Mouse (Mus musculus) CH12.LX (cell line): ENCODE measurements around the gene Triobp. TPM values are rescaled to one million over a fixed set of nuclear protein-coding genes. Genes with fewer than 3 reads are reported as not detected.
A peak's percentile ranks its signal among the peaks of the same experiment; 100 is the strongest.

Experiments
- DNase-seq: peaks from one replicate; pipeline ENCODE4 v3.0.0-alpha.2; 2013; ENCODE audit errors: extremely low read depth
- H3K27ac ChIP-seq: 2 replicates; pipeline ENCODE4 v1.5.1; 2012; ENCODE audit warnings: low read depth, mild to moderate bottlenecking, control low read depth, moderate library complexity; ENCODE audit not compliant: insufficient read depth
- H3K27me3 ChIP-seq: replicated peaks from 2 replicates; pipeline ENCODE3; 2012; ENCODE audit warnings: inconsistent platforms
- H3K36me3 ChIP-seq, 2 experiments: replicated peaks in 1 of 2; 2 replicates each; pipeline versions ENCODE3 to v1.6.1; 2012; ENCODE audit warnings: inconsistent platforms in 1 of 2, low read length in 1 of 2, mild to moderate bottlenecking in 1 of 2, mixed read lengths in 1 of 2, moderate library complexity in 1 of 2; ENCODE audit not compliant: control insufficient read depth in 1 of 2, insufficient read depth in 1 of 2
- H3K4me1 ChIP-seq, 2 experiments: 2 replicates each; pipeline ENCODE4 v1.6.1; 2012; ENCODE audit warnings: inconsistent platforms in 1 of 2, moderate library complexity in 1 of 2; ENCODE audit not compliant: insufficient read depth in 2 of 2, control insufficient read depth in 1 of 2
- H3K4me2 ChIP-seq: 2 replicates; pipeline ENCODE4 v1.6.1; 2012; ENCODE audit warnings: low read depth, mild to moderate bottlenecking, control low read depth; ENCODE audit not compliant: poor library complexity, insufficient read depth, severe bottlenecking
- H3K4me3 ChIP-seq, 3 experiments: fragments of 150-350 bp in 1 of 3; sonication (generic) in 1 of 3; replicated peaks in 1 of 3; 2 replicates each; pipeline versions ENCODE3 to v1.5.1; 2011 to 2012; ENCODE audit warnings: low read depth in 2 of 3, low read length in 2 of 3, mild to moderate bottlenecking in 2 of 3, moderate library complexity in 2 of 3, control low read depth in 1 of 3, improper control_type of control experiment in 1 of 3, inconsistent platforms in 1 of 3, mixed read lengths in 1 of 3; ENCODE audit not compliant: poor library complexity in 1 of 3
- H3K79me2 ChIP-seq: replicated peaks from 2 replicates; pipeline ENCODE4 v1.6.1; 2012; ENCODE audit warnings: mild to moderate bottlenecking, moderate library complexity; ENCODE audit not compliant: control insufficient read depth, poor library complexity, insufficient read depth, severe bottlenecking; ENCODE audit errors: extremely low read depth
- H3K9ac ChIP-seq: 2 replicates; pipeline ENCODE4 v1.6.1; 2012; ENCODE audit warnings: low read depth, mild to moderate bottlenecking, control low read depth, moderate library complexity; ENCODE audit not compliant: insufficient read depth
- H3K9me3 ChIP-seq: replicated peaks from 2 replicates; pipeline ENCODE3; 2012; ENCODE audit warnings: low read length, inconsistent platforms, mixed read lengths
- BHLHE40 ChIP-seq: IDR thresholded peaks from 2 replicates; pipeline ENCODE4 v1.6.1; 2011; ENCODE audit warnings: mild to moderate bottlenecking, low read depth, low read length, improper control_type of control experiment
- CHD2 ChIP-seq: IDR thresholded peaks from 2 replicates; pipeline ENCODE4 v1.6.1; 2011; ENCODE audit warnings: low read length, improper control_type of control experiment
- CTCF ChIP-seq, 2 experiments: IDR thresholded peaks in 1 of 2; conservative IDR thresholded peaks in 1 of 2; 2 replicates each; pipeline ENCODE4 v1.5.1; 2011 to 2012; ENCODE audit warnings: low read depth in 2 of 2, low read length in 2 of 2, improper control_type of control experiment in 1 of 2, inconsistent platforms in 1 of 2, mild to moderate bottlenecking in 1 of 2, moderate library complexity in 1 of 2
- E2F4 ChIP-seq: IDR thresholded peaks from 2 replicates; pipeline ENCODE4 v1.6.1; 2011; ENCODE audit warnings: low read depth, low read length, improper control_type of control experiment; ENCODE audit not compliant: insufficient replicate concordance
- ELF1 ChIP-seq: IDR thresholded peaks from 2 replicates; pipeline ENCODE4 v1.6.1; 2014; ENCODE audit warnings: low read depth, mild to moderate bottlenecking, inconsistent platforms, low read length, improper control_type of control experiment
- EP300 ChIP-seq: IDR thresholded peaks from 2 replicates; pipeline ENCODE4 v1.6.1; 2011; ENCODE audit warnings: low read length, improper control_type of control experiment
- ETS1 ChIP-seq: conservative IDR thresholded peaks from 2 replicates; pipeline ENCODE4 v1.6.1; 2012; ENCODE audit warnings: low read depth, mild to moderate bottlenecking, inconsistent platforms, low read length, improper control_type of control experiment, moderate library complexity
- GABPA ChIP-seq: IDR thresholded peaks from 2 replicates; pipeline ENCODE4 v1.6.1; 2012; ENCODE audit warnings: low read depth, low read length, improper control_type of control experiment, inconsistent platforms; ENCODE audit not compliant: insufficient replicate concordance
- HCFC1 ChIP-seq: IDR thresholded peaks from 2 replicates; pipeline ENCODE4 v1.6.1; 2012; ENCODE audit warnings: low read depth, mild to moderate bottlenecking, inconsistent platforms, low read length, improper control_type of control experiment
- IRF4 ChIP-seq: IDR thresholded peaks from 2 replicates; pipeline ENCODE4 v1.6.1; 2014; ENCODE audit warnings: low read depth, mild to moderate bottlenecking, inconsistent platforms, low read length, improper control_type of control experiment
- JUN ChIP-seq: IDR thresholded peaks from 2 replicates; pipeline ENCODE4 v1.6.1; 2011; ENCODE audit warnings: low read depth, mild to moderate bottlenecking, low read length, improper control_type of control experiment, moderate library complexity; ENCODE audit not compliant: insufficient read depth
- KAT2A ChIP-seq: IDR thresholded peaks from 2 replicates; pipeline ENCODE4 v1.6.1; 2012; ENCODE audit warnings: low read length, improper control_type of control experiment, inconsistent platforms; ENCODE audit not compliant: insufficient replicate concordance
- MAFK ChIP-seq: IDR thresholded peaks from 2 replicates; pipeline ENCODE4 v1.6.1; 2011; ENCODE audit warnings: low read length, improper control_type of control experiment; ENCODE audit not compliant: insufficient replicate concordance
- MAX ChIP-seq: IDR thresholded peaks from 2 replicates; pipeline ENCODE4 v1.6.1; 2011; ENCODE audit warnings: low read length, improper control_type of control experiment
- MAZ ChIP-seq: IDR thresholded peaks from 2 replicates; pipeline ENCODE4 v1.6.1; 2012; ENCODE audit warnings: low read depth, mild to moderate bottlenecking, inconsistent platforms, low read length, improper control_type of control experiment, moderate library complexity
- MEF2A ChIP-seq: IDR thresholded peaks from 2 replicates; pipeline ENCODE4 v1.6.1; 2014; ENCODE audit warnings: low read depth, mild to moderate bottlenecking, inconsistent platforms, low read length, improper control_type of control experiment, borderline replicate concordance
- MXI1 ChIP-seq: IDR thresholded peaks from 2 replicates; pipeline ENCODE4 v1.6.1; 2011; ENCODE audit warnings: mild to moderate bottlenecking, low read depth, low read length, improper control_type of control experiment
- MYC ChIP-seq: IDR thresholded peaks from 2 replicates; pipeline ENCODE4 v1.6.1; 2011; ENCODE audit warnings: low read depth, mild to moderate bottlenecking, improper control_type of control experiment, low read length
- NRF1 ChIP-seq: IDR thresholded peaks from 2 replicates; pipeline ENCODE4 v1.6.1; 2014; ENCODE audit warnings: low read depth, mild to moderate bottlenecking, inconsistent platforms, low read length, improper control_type of control experiment, moderate library complexity
- PAX5 ChIP-seq: IDR thresholded peaks from 2 replicates; pipeline ENCODE4 v1.6.1; 2012; ENCODE audit warnings: low read length, inconsistent platforms, mixed read lengths
- POLR2A ChIP-seq: IDR thresholded peaks from 2 replicates; pipeline ENCODE4 v1.6.1; 2011; ENCODE audit warnings: low read depth, mild to moderate bottlenecking, improper control_type of control experiment, low read length
- POLR2AphosphoS2 ChIP-seq: IDR thresholded peaks from 2 replicates; pipeline ENCODE4 v1.6.1; 2011; ENCODE audit warnings: low read depth, low read length, improper control_type of control experiment
- RAD21 ChIP-seq: IDR thresholded peaks from 2 replicates; pipeline ENCODE4 v1.6.1; 2011; ENCODE audit warnings: low read depth, mild to moderate bottlenecking, low read length, improper control_type of control experiment, moderate library complexity
- RCOR1 ChIP-seq: conservative IDR thresholded peaks from 2 replicates; pipeline ENCODE4 v1.6.1; 2012; ENCODE audit warnings: low read depth, mild to moderate bottlenecking, inconsistent platforms, low read length, improper control_type of control experiment
- SIN3A ChIP-seq: IDR thresholded peaks from 2 replicates; pipeline ENCODE4 v1.6.1; 2012; ENCODE audit warnings: low read length, improper control_type of control experiment, inconsistent platforms
- SMC3 ChIP-seq: IDR thresholded peaks from 2 replicates; pipeline ENCODE4 v1.6.1; 2011; ENCODE audit warnings: low read depth, low read length, improper control_type of control experiment
- TBP ChIP-seq: conservative IDR thresholded peaks from 2 replicates; pipeline ENCODE4 v1.6.1; 2011; ENCODE audit warnings: low read depth, low read length, improper control_type of control experiment
- TCF12 ChIP-seq: IDR thresholded peaks from 2 replicates; pipeline ENCODE4 v1.6.1; 2014; ENCODE audit warnings: low read depth, mild to moderate bottlenecking, inconsistent platforms, low read length, improper control_type of control experiment
- UBTF ChIP-seq: IDR thresholded peaks from 2 replicates; pipeline ENCODE4 v1.6.1; 2012; ENCODE audit warnings: low read depth, mild to moderate bottlenecking, inconsistent platforms, low read length, improper control_type of control experiment, moderate library complexity
- USF1 ChIP-seq: IDR thresholded peaks from 2 replicates; pipeline ENCODE4 v1.6.1; 2014; ENCODE audit warnings: low read depth, mild to moderate bottlenecking, inconsistent platforms, low read length, improper control_type of control experiment
- USF2 ChIP-seq: conservative IDR thresholded peaks from 2 replicates; pipeline ENCODE4 v1.6.1; 2011; ENCODE audit warnings: low read depth, low read length, improper control_type of control experiment
- ZKSCAN1 ChIP-seq: IDR thresholded peaks from 2 replicates; pipeline ENCODE4 v1.6.1; 2012; ENCODE audit warnings: low read depth, inconsistent platforms, low read length, improper control_type of control experiment, borderline replicate concordance
- ZMIZ1 ChIP-seq: IDR thresholded peaks from 2 replicates; pipeline ENCODE4 v1.6.1; 2012; ENCODE audit warnings: low read depth, mild to moderate bottlenecking, inconsistent platforms, low read length, improper control_type of control experiment
- ZNF384 ChIP-seq: IDR thresholded peaks from 2 replicates; pipeline ENCODE4 v1.6.1; 2012; ENCODE audit warnings: low read depth, low read length, improper control_type of control experiment, inconsistent platforms
- dilution Hi-C: fragments of 300-500 bp; cut with MboI; formaldehyde crosslinking; loops from 2 replicates; pipeline ENCODE4 v1.14.3; 2020; ENCODE audit warnings: low sequenced_read_pairs; ENCODE audit not compliant: extremely low pct_unique_long_range_greater_than_20kb, extremely low pct_ligation_motif_present
- in situ Hi-C: fragments of 300-500 bp; cut with MboI; formaldehyde crosslinking; loops from 3 replicates; pipeline ENCODE4 v1.14.3; 2019; ENCODE audit warnings: low sequenced_read_pairs, low pct_ligation_motif_present, low pct_unique_long_range_greater_than_20kb, mixed read lengths
- polyA plus RNA-seq: library from polyadenylated mRNA; unstranded; fragments of >175 nt; gene quantifications from 2 replicates; pipeline ENCODE4 v1.2.1, GENCODE M21; 2012; ENCODE audit warnings: low read depth; ENCODE audit not compliant: insufficient read length
- total RNA-seq, 2 experiments: library from RNA; depleted of rRNA; stranded (reverse); fragments of 300-350 nt in 1 of 2; fragments of >200 nt in 1 of 2; gene quantifications; 2 replicates each; pipeline ENCODE4 v1.2.3; 2012 to 2014

Triobp gene
- total RNA-seq (2012; rRNA removed): 26.3 and 31.0 TPM in 2 replicates
- 10.9 and 11.5 TPM in 2 replicates for total RNA-seq (2014; rRNA removed)
- 25.5 and 27.3 TPM in 2 replicates for polyA plus RNA-seq

DNA sequence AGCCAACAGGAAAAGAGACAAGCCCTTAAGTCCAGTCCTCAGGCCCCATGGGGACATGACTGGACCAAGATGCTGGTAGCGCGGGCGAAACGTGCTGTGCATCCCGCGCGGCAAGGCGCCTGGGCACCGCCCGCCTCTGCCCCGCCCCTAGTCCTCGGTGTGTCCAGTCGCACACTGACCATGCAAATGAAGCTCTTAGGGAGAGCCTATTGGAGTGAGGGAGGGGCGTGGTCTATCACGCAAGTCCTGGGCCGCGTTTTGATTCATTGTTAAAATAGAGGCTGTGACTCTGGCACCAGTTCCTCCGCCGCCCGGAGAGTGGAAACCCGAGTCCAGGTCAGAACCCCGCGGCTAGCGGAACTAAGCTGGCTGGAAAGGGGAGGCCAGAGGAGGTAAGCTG, at the start of gene Triobp:
TSS of gene Triobp (plus strand) at position 68 of the 400 bp plus-strand sequence.
- no peak for DNase-seq
- in situ Hi-C loops: loop anchor here (5.0 kb wide), 1 partner anchor 40 kb away; no protein-coding TSS in a partner anchor
- Histone ChIP-seq H3K9ac (0 out of 2 replicates have a peak within 1 kb of the TSS, but pooled peaks have one; percentile 15), H3K4me3 (peak within 1 kb of the TSS in 2 of 3 experiments; percentile 36 to 58), H3K4me1 (peaks cover 0 to 4% of the 10 kb centered on the region in 2 experiments; a peak in 2 of 4 replicates), H3K36me3 (peaks cover 0 to 7% of the 10 kb centered on the region in 2 experiments), H3K27me3 (peaks cover 2% of the 10 kb centered on the region), H3K27ac (no peak within 1 kb of the TSS), H3K79me2 (no peaks in the 10 kb centered on the region), H3K9me3 (no peaks in the 10 kb centered on the region), H3K4me2 (peak within 1 kb of the TSS; percentile 96)
- TF ChIP-seq BHLHE40: peak; percentile 87
- TF ChIP-seq MAX: peak; percentile 63
- TF ChIP-seq E2F4: no peak
- TF ChIP-seq MAFK: no peak
- no peak for TF ChIP-seq MYC
- TF ChIP-seq UBTF: no peak
- TF ChIP-seq HCFC1: no peak
- no peak for TF ChIP-seq CTCF (conservative IDR thresholded peaks at IDR 0.05 in 1 of 2, IDR thresholded peaks at IDR 0.05 in 1 of 2; ENCODE audit: low read depth in 2 of 2, low read length in 2 of 2)
- no peak for TF ChIP-seq MEF2A
- no peak for TF ChIP-seq USF1
- TF ChIP-seq ZNF384: no peak
- no peak for TF ChIP-seq PAX5
- no peak for TF ChIP-seq ZKSCAN1
- no peak for TF ChIP-seq EP300
- TF ChIP-seq ZMIZ1: no peak
- no peak for TF ChIP-seq SMC3
- no peak for TF ChIP-seq TBP
- TF ChIP-seq RAD21: no peak
- no peak for TF ChIP-seq MAZ
- peak; percentile 53; the same call in 1 of the 2 replicates for TF ChIP-seq TCF12
- peak; percentile 41; the same call in 1 of the 2 replicates for TF ChIP-seq NRF1
- no peak for TF ChIP-seq KAT2A
- TF ChIP-seq ETS1: no peak
- no peak for TF ChIP-seq CHD2
- TF ChIP-seq MXI1: peak; percentile 81
- no peak for TF ChIP-seq ELF1
- no peak for TF ChIP-seq IRF4
- no peak; the same call in 1 of the 2 replicates for TF ChIP-seq SIN3A
- no peak for TF ChIP-seq USF2
- peak; percentile 72 for TF ChIP-seq POLR2A
- TF ChIP-seq POLR2AphosphoS2: no peak
- TF ChIP-seq JUN: no peak
- no peak for TF ChIP-seq GABPA
- no peak for TF ChIP-seq RCOR1
- dilution Hi-C loops: no loop called here
